Mouse (Mus musculus): ENCODE measurements around the gene Tarbp2.

Gene Tarbp2

GRCm38 (mm10) chr15:102505073-102505769 is 12.8 kb upstream of the Tarbp2 start:
- DNase-seq (ENCODE audit: inconsistent age in 2 of 2, low spot score in 1 of 2) = no peak

GRCm38 (mm10) chr15:102505770-102506463 is 12.1 kb upstream of the Tarbp2 start:
- DNase-seq (ENCODE audit: inconsistent age in 2 of 2, low spot score in 1 of 2) = no peak

GRCm38 (mm10) chr15:102506464-102506830 is 11.5 kb upstream of the Tarbp2 start:
- no peak for DNase-seq (ENCODE audit: inconsistent age in 2 of 2, low spot score in 1 of 2)

GRCm38 (mm10) chr15:102506864-102507263 is 11.1 kb upstream of the Tarbp2 start:
- no peak for DNase-seq (ENCODE audit: inconsistent age in 2 of 2, low spot score in 1 of 2)

- no peak for DNase-seq (ENCODE audit: inconsistent age in 2 of 2, low spot score in 1 of 2)
Observed at GRCm38 (mm10) chr15:102507561-102507960, 10.4 kb upstream of the Tarbp2 start.

- DNase-seq (ENCODE audit: inconsistent age in 2 of 2, low spot score in 1 of 2) = no peak
Observed at GRCm38 (mm10) chr15:102508336-102508735, 9.7 kb upstream of the Tarbp2 start.

GRCm38 (mm10) chr15:102510110-102510509 is 7.9 kb upstream of the Tarbp2 start:
- peak in 1 of 2 experiments; percentile 69 for DNase-seq (ENCODE audit: inconsistent age in 2 of 2, low spot score in 1 of 2)

- peak; percentile 91 to 95 for DNase-seq (ENCODE audit: inconsistent age in 2 of 2, low spot score in 1 of 2)
Observed at GRCm38 (mm10) chr15:102510590-102511284, 7.3 kb upstream of the Tarbp2 start.

- DNase-seq (ENCODE audit: inconsistent age in 2 of 2, low spot score in 1 of 2) = no peak
Observed at GRCm38 (mm10) chr15:102511285-102511833, 6.6 kb upstream of the Tarbp2 start.

GRCm38 (mm10) chr15:102512010-102512409 is 6.0 kb upstream of the Tarbp2 start:
- DNase-seq (ENCODE audit: inconsistent age in 2 of 2, low spot score in 1 of 2) = no peak

GRCm38 (mm10) chr15:102512471-102512870 is 5.5 kb upstream of the Tarbp2 start:
- no peak for DNase-seq (ENCODE audit: inconsistent age in 2 of 2, low spot score in 1 of 2)

- DNase-seq (ENCODE audit: inconsistent age in 2 of 2, low spot score in 1 of 2) = no peak
Observed at GRCm38 (mm10) chr15:102513004-102513403, 5.0 kb upstream of the Tarbp2 start.

GRCm38 (mm10) chr15:102515261-102515660 is 2.7 kb upstream of the Tarbp2 start:
- no peak for DNase-seq (ENCODE audit: inconsistent age in 2 of 2, low spot score in 1 of 2)

GRCm38 (mm10) chr15:102515791-102516190 is 2.2 kb upstream of the Tarbp2 start:
- DNase-seq (ENCODE audit: inconsistent age in 2 of 2, low spot score in 1 of 2) = peak in 1 of 2 experiments; percentile 43

GRCm38 (mm10) chr15:102516293-102516692 is 1.7 kb upstream of the Tarbp2 start:
- no peak for DNase-seq (ENCODE audit: inconsistent age in 2 of 2, low spot score in 1 of 2)

- DNase-seq (ENCODE audit: inconsistent age in 2 of 2, low spot score in 1 of 2) = peak; percentile 84 to 94
Observed at GRCm38 (mm10) chr15:102516728-102517404, 1.1 kb upstream of the Tarbp2 start, which contains the start of gene Map3k12. Gene Map3k12, minus strand, starts transcription at chr15:102517064.

GRCm38 (mm10) chr15:102517631-102517975 is 389 bp upstream of the Tarbp2 start:
- DNase-seq (ENCODE audit: inconsistent age in 2 of 2, low spot score in 1 of 2) = no peak

- no peak for DNase-seq (ENCODE audit: inconsistent age in 2 of 2, low spot score in 1 of 2)
Observed at GRCm38 (mm10) chr15:102518859-102519201, 838 bp downstream of the Tarbp2 start.

GRCm38 (mm10) chr15:102519211-102520141 is 1.5 kb downstream of the Tarbp2 start:
- DNase-seq (ENCODE audit: inconsistent age in 2 of 2, low spot score in 1 of 2) = peak; percentile 5 to 71

- peak; percentile 27 to 63 for DNase-seq (ENCODE audit: inconsistent age in 2 of 2, low spot score in 1 of 2)
Observed at GRCm38 (mm10) chr15:102520416-102520815, 2.4 kb downstream of the Tarbp2 start.
